In genomic region chr5:125772756-125773155, GRCm38 (mm10) we compare ENCODE assay signal across 16 mouse cellular contexts.
A peak's percentile ranks its signal among the peaks of the same experiment; 100 is the strongest.
DNase-seq lines count a peak whose midpoint lies in the region; ATAC-seq lines count a peak whose summit lies in the region.
"Had no signal": no experiment of that assay in that cellular context is flagged by ENCODE, and none has a peak within 500 bp of the region (broad histone marks: within the 10 kb centered on the region; RNA-seq: fewer than 3 reads in every experiment).

No protein-coding gene starts in this region.

- no peak for ATAC-seq in hindbrain, embryonic 11.5 days (ENCODE audit: low FRiP score)
- no peak for ATAC-seq in hindbrain, embryonic 14.5 days (ENCODE audit: low FRiP score)
- no peak for ATAC-seq in granulocyte monocyte progenitor cell, adult 5-6 weeks (replicated peaks; ENCODE audit: poor library complexity, severe bottlenecking)

- no peaks in the 10 kb centered on the region for H3K27me3 ChIP-seq in hindbrain, embryonic 11.5 days (ENCODE audit: control insufficient read depth, insufficient read depth, low read length)
- H3K27me3 ChIP-seq in hindbrain, embryonic 14.5 days (ENCODE audit: control insufficient read depth, insufficient read depth, low read length), result no peaks in the 10 kb centered on the region
- H3K27me3 ChIP-seq in limb, embryonic 10.5 days (ENCODE audit: low read depth, poor library complexity, severe bottlenecking), result no peaks in the 10 kb centered on the region
- H3K27me3 ChIP-seq: CH12.LX; forebrain, embryonic 12.5 days; hindbrain, embryonic 15.5 days; limb, embryonic 15.5 days; neural tube, embryonic 12.5 days had no signal

- no peak overlapping the region for H3K9ac ChIP-seq in hindbrain, embryonic 11.5 days (ENCODE audit: low read depth, low read length)
- no peak overlapping the region for H3K9ac ChIP-seq in hindbrain, embryonic 14.5 days
- H3K9ac ChIP-seq: forebrain, embryonic 12.5 days; hindbrain, embryonic 15.5 days; limb, embryonic 15.5 days; neural tube, embryonic 12.5 days had no signal

- no peak overlapping the region for H3K4me2 ChIP-seq in hindbrain, embryonic 11.5 days (replicated peaks; ENCODE audit: low read depth, low read length)
- no peak overlapping the region for H3K4me2 ChIP-seq in hindbrain, embryonic 14.5 days (replicated peaks)
- H3K4me2 ChIP-seq: forebrain, embryonic 12.5 days; hindbrain, embryonic 15.5 days; limb, embryonic 15.5 days; neural tube, embryonic 12.5 days had no signal

- H3K9me3 ChIP-seq in hindbrain, embryonic 11.5 days (ENCODE audit: control insufficient read depth, low read length), result no peaks in the 10 kb centered on the region
- H3K9me3 ChIP-seq in hindbrain, embryonic 14.5 days (ENCODE audit: control insufficient read depth, low read length), result peaks cover 5% of the 10 kb centered on the region; the same call in 1 of the 2 replicates
- peaks cover 3% of the 10 kb centered on the region; the same call in 1 of the 2 replicates for H3K9me3 ChIP-seq in limb, embryonic 10.5 days (replicated peaks)
- H3K9me3 ChIP-seq: forebrain, embryonic 12.5 days; hindbrain, embryonic 15.5 days; limb, embryonic 15.5 days; neural tube, embryonic 12.5 days had no signal

- WGBS in hindbrain, embryonic 11.5 days, result 55% methylated on average over 2 of the region's 2 CpGs
- 53% methylated on average over 2 of the region's 2 CpGs for WGBS in hindbrain, embryonic 14.5 days
- 43% methylated on average over 2 of the region's 2 CpGs for WGBS in limb, embryonic 10.5 days

- H3K27ac ChIP-seq in hindbrain, embryonic 11.5 days (ENCODE audit: low read depth, low read length), result no peak overlapping the region
- H3K27ac ChIP-seq in hindbrain, embryonic 14.5 days, result no peak overlapping the region
- H3K27ac ChIP-seq in limb, embryonic 10.5 days, result no peak overlapping the region
- H3K27ac ChIP-seq: forebrain, embryonic 12.5 days; hindbrain, embryonic 15.5 days; limb, embryonic 15.5 days; neural tube, embryonic 12.5 days had no signal

- DNase-seq in hindbrain, embryonic 11.5 days (ENCODE audit: low spot score), result peak; percentile 13
- DNase-seq in hindbrain, embryonic 14.5 days (ENCODE audit: low spot score), result no peak
- peak; percentile 19 for DNase-seq in ES-CJ7 (ENCODE audit: low read depth, low spot score)
- peak; percentile 46 for DNase-seq in embryo, embryonic 10.5 days (ENCODE audit: low spot score)
- peak; percentile 33 for DNase-seq in limb, embryonic 10.5 days (ENCODE audit: low spot score)
- DNase-seq in thymus, postnatal 10 days (ENCODE audit: low spot score in 2 of 2), result no peak
- DNase-seq in spleen, postnatal 14 days (ENCODE audit: low spot score in 2 of 2), result no peak
- DNase-seq: cerebellum, postnatal 36 days; gastrocnemius, postnatal 14 days; kidney, adult 18-20 months had no signal

- no peaks in the 10 kb centered on the region for H3K36me3 ChIP-seq in hindbrain, embryonic 11.5 days (ENCODE audit: control insufficient read depth, insufficient read depth, low read length)
- H3K36me3 ChIP-seq in hindbrain, embryonic 14.5 days (replicated peaks; ENCODE audit: control insufficient read depth, insufficient read depth), result no peaks in the 10 kb centered on the region
- no peaks in the 10 kb centered on the region for H3K36me3 ChIP-seq in limb, embryonic 10.5 days
- H3K36me3 ChIP-seq: forebrain, embryonic 12.5 days; hindbrain, embryonic 15.5 days; limb, embryonic 15.5 days; neural tube, embryonic 12.5 days had no signal

- no peaks in the 10 kb centered on the region for H3K4me1 ChIP-seq in hindbrain, embryonic 11.5 days (replicated peaks; ENCODE audit: control insufficient read depth, insufficient read depth, low read length)
- H3K4me1 ChIP-seq in hindbrain, embryonic 14.5 days (replicated peaks; ENCODE audit: control insufficient read depth, insufficient read depth, low read length), result no peaks in the 10 kb centered on the region
- H3K4me1 ChIP-seq in limb, embryonic 10.5 days, result no peaks in the 10 kb centered on the region
- H3K4me1 ChIP-seq: forebrain, embryonic 12.5 days; hindbrain, embryonic 15.5 days; limb, embryonic 15.5 days; neural tube, embryonic 12.5 days had no signal

- H3K4me3 ChIP-seq in hindbrain, embryonic 11.5 days (ENCODE audit: low read depth, low read length), result no peak overlapping the region
- no peak overlapping the region for H3K4me3 ChIP-seq in hindbrain, embryonic 14.5 days (replicated peaks; ENCODE audit: low read length)
- no peak overlapping the region for H3K4me3 ChIP-seq in limb, embryonic 10.5 days
- H3K4me3 ChIP-seq: forebrain, embryonic 12.5 days; hindbrain, embryonic 15.5 days; limb, embryonic 15.5 days; neural tube, embryonic 12.5 days had no signal

Comparison
In these comparisons a context has a peak if more than half of its experiments do, and no peak if none do; other contexts are left out.
1. DNase-seq: peak in hindbrain, embryonic 11.5 days (single experiment), ES-CJ7 (single experiment), embryo, embryonic 10.5 days (single experiment) and limb, embryonic 10.5 days (single experiment); none in hindbrain, embryonic 14.5 days (single experiment), thymus, postnatal 10 days (0 of 2) and spleen, postnatal 14 days (0 of 2).